Mouse (Mus musculus): ENCODE data around the gene Abca8b. TPM values are rescaled to one million over a fixed set of nuclear protein-coding genes. Genes with fewer than 3 reads are reported as not detected.
"Not testable (repeated sequence)": the region's sequence is repeated elsewhere in the genome, so short reads cannot be mapped to it uniquely, and the experiment has no call there.

The Abca8b gene
- polyA plus RNA-seq (2015; fragmentation: Nextera tagmentation; extraction: Ambion mirVana): 0.45 and 0.54 TPM in 2 replicates

- H3K4me2 ChIP-seq: peak within 1 kb of the TSS; percentile 79
- peak; percentile 91; the same call in 1 of the 2 replicates for ATAC-seq (ENCODE audit: borderline replicate concordance, extremely low read depth, low FRiP score, low TSS enrichment)
- H3K27me3 ChIP-seq: no peaks in the 10 kb centered on the region
- peaks cover 13% of the 10 kb centered on the region for H3K4me1 ChIP-seq
- no peaks in the 10 kb centered on the region for H3K36me3 ChIP-seq
- no peak within 1 kb of the TSS for H3K27ac ChIP-seq
- H3K4me3 ChIP-seq: peak within 1 kb of the TSS; percentile 45
- H3K9me3 ChIP-seq: no peaks in the 10 kb centered on the region
- under 1% methylated on average over 15 of the region's 15 CpGs for WGBS
- peak within 1 kb of the TSS; percentile 11; the same call in 1 of the 2 replicates for H3K9ac ChIP-seq
Observed at GRCm38 (mm10) chr11:109995624-109996023, at the start of gene Abca8b. Gene Abca8b, minus strand, starts transcription at chr11:109995845.

- H3K9ac ChIP-seq: no peak overlapping the region
- no peak overlapping the region for H3K4me3 ChIP-seq
- H3K4me2 ChIP-seq: no peak overlapping the region
- no peaks in the 10 kb centered on the region for H3K9me3 ChIP-seq
- no peaks in the 10 kb centered on the region for H3K27me3 ChIP-seq
- no peaks in the 10 kb centered on the region for H3K36me3 ChIP-seq
- ATAC-seq (ENCODE audit: borderline replicate concordance, extremely low read depth, low FRiP score, low TSS enrichment): no peak
- H3K27ac ChIP-seq: no peak overlapping the region
- 86% methylated on average over 2 of the region's 2 CpGs for WGBS
- H3K4me1 ChIP-seq: no peaks in the 10 kb centered on the region
Observed at GRCm38 (mm10) chr11:110037795-110038194, 42.1 kb upstream of the Abca8b start.

GRCm38 (mm10) chr11:110028913-110029695, 33.5 kb upstream of the Abca8b start:
- Histone ChIP-seq H3K9me3 (no peaks in the 10 kb centered on the region), H3K27me3 (no peaks in the 10 kb centered on the region), H3K9ac (no peak overlapping the region), H3K36me3 (no peaks in the 10 kb centered on the region), H3K4me2 (no peak overlapping the region), H3K4me3 (no peak overlapping the region), H3K4me1 (no peaks in the 10 kb centered on the region), H3K27ac (no peak overlapping the region)
- WGBS: 39% methylated on average over 7 of the region's 7 CpGs
- peak; percentile 46; the same call in 1 of the 2 replicates for ATAC-seq (ENCODE audit: borderline replicate concordance, extremely low read depth, low FRiP score, low TSS enrichment)

GRCm38 (mm10) chr11:110010836-110011546, 15.3 kb upstream of the Abca8b start:
- no peaks in the 10 kb centered on the region for H3K9me3 ChIP-seq
- H3K4me2 ChIP-seq: no peak overlapping the region
- ATAC-seq (ENCODE audit: borderline replicate concordance, extremely low read depth, low FRiP score, low TSS enrichment): no peak
- no peaks in the 10 kb centered on the region for H3K36me3 ChIP-seq
- no peak overlapping the region for H3K9ac ChIP-seq
- 63% methylated on average over 2 of the region's 2 CpGs for WGBS
- no peak overlapping the region for H3K27ac ChIP-seq
- H3K27me3 ChIP-seq: no peaks in the 10 kb centered on the region
- no peak overlapping the region for H3K4me3 ChIP-seq
- H3K4me1 ChIP-seq: no peaks in the 10 kb centered on the region

GRCm38 (mm10) chr11:109995013-109995412, 632 bp downstream of the Abca8b start:
- Histone ChIP-seq H3K27ac (no peak overlapping the region), H3K9me3 (no peaks in the 10 kb centered on the region), H3K4me3 (peak overlapping the region; percentile 45), H3K4me1 (peaks cover 13% of the 10 kb centered on the region), H3K4me2 (peak overlapping the region; percentile 79), H3K9ac (no peak overlapping the region), H3K36me3 (no peaks in the 10 kb centered on the region), H3K27me3 (no peaks in the 10 kb centered on the region)
- 2% methylated on average over 3 of the region's 3 CpGs for WGBS
- ATAC-seq (ENCODE audit: borderline replicate concordance, extremely low read depth, low FRiP score, low TSS enrichment): peak; percentile 50; the same call in 1 of the 2 replicates

- H3K27ac ChIP-seq: no peak overlapping the region
Observed at GRCm38 (mm10) chr11:109994014-109994413, 1.6 kb downstream of the Abca8b start.

GRCm38 (mm10) chr11:109991270-109991669, 4.4 kb downstream of the Abca8b start:
- H3K36me3 ChIP-seq: no peaks in the 10 kb centered on the region
- no peaks in the 10 kb centered on the region for H3K9me3 ChIP-seq
- 72% methylated on average over 3 of the region's 3 CpGs for WGBS
- peaks cover 15% of the 10 kb centered on the region for H3K4me1 ChIP-seq
- no peak overlapping the region for H3K27ac ChIP-seq
- ATAC-seq (ENCODE audit: borderline replicate concordance, extremely low read depth, low FRiP score, low TSS enrichment): no peak
- no peak overlapping the region for H3K4me2 ChIP-seq
- no peak overlapping the region for H3K4me3 ChIP-seq
- no peak overlapping the region for H3K9ac ChIP-seq
- H3K27me3 ChIP-seq: no peaks in the 10 kb centered on the region

More at GRCm38 (mm10) chr11:109994014-109994413, 1.6 kb downstream of the Abca8b start:
- H3K9me3 ChIP-seq: no peaks in the 10 kb centered on the region
- H3K27me3 ChIP-seq: no peaks in the 10 kb centered on the region
- H3K4me2 ChIP-seq: no peak overlapping the region
- no peak overlapping the region for H3K4me3 ChIP-seq
- ATAC-seq (ENCODE audit: borderline replicate concordance, extremely low read depth, low FRiP score, low TSS enrichment): no peak
- WGBS: 33% methylated on average over 6 of the region's 6 CpGs
- no peak overlapping the region for H3K9ac ChIP-seq
- peaks cover 13% of the 10 kb centered on the region for H3K4me1 ChIP-seq
- no peaks in the 10 kb centered on the region for H3K36me3 ChIP-seq

- Histone ChIP-seq H3K36me3 (no peaks in the 10 kb centered on the region), H3K4me1 (peaks cover 11% of the 10 kb centered on the region), H3K4me2 (no peak overlapping the region), H3K27ac (no peak overlapping the region), H3K9ac (no peak overlapping the region), H3K9me3 (no peaks in the 10 kb centered on the region), H3K4me3 (no peak overlapping the region), H3K27me3 (no peaks in the 10 kb centered on the region)
- WGBS: 83% methylated on average over 2 of the region's 2 CpGs
- no peak for ATAC-seq (ENCODE audit: borderline replicate concordance, extremely low read depth, low FRiP score, low TSS enrichment)
Observed at GRCm38 (mm10) chr11:109990256-109990655, 5.4 kb downstream of the Abca8b start.

GRCm38 (mm10) chr11:109988164-109988563, 7.5 kb downstream of the Abca8b start:
- Histone ChIP-seq H3K9ac (no peak overlapping the region), H3K4me3 (no peak overlapping the region), H3K9me3 (no peaks in the 10 kb centered on the region), H3K27me3 (no peaks in the 10 kb centered on the region), H3K27ac (no peak overlapping the region), H3K4me1 (0 out of 2 replicates have a peak, but pooled peaks cover 2% of the 10 kb centered on the region), H3K4me2 (no peak overlapping the region), H3K36me3 (no peaks in the 10 kb centered on the region)
- ATAC-seq (ENCODE audit: borderline replicate concordance, extremely low read depth, low FRiP score, low TSS enrichment): no peak
- 35% methylated on average over 1 of the region's 1 CpGs for WGBS

- H3K27ac ChIP-seq; H3K9me3 ChIP-seq; H3K27me3 ChIP-seq; ATAC-seq (ENCODE audit: borderline replicate concordance, extremely low read depth, low FRiP score, low TSS enrichment); H3K9ac ChIP-seq; H3K4me2 ChIP-seq; H3K4me3 ChIP-seq; H3K4me1 ChIP-seq; H3K36me3 ChIP-seq: not testable (repeated sequence)
- WGBS: 31% methylated on average over 11 of the region's 11 CpGs
Observed at GRCm38 (mm10) chr11:109987460-109988072, 8.1 kb downstream of the Abca8b start.

GRCm38 (mm10) chr11:109981872-109982271, 13.8 kb downstream of the Abca8b start:
- Histone ChIP-seq H3K27ac (no peak overlapping the region), H3K4me1 (no peaks in the 10 kb centered on the region), H3K9me3 (no peaks in the 10 kb centered on the region), H3K9ac (no peak overlapping the region), H3K4me3 (no peak overlapping the region), H3K4me2 (no peak overlapping the region), H3K27me3 (no peaks in the 10 kb centered on the region), H3K36me3 (no peaks in the 10 kb centered on the region)
- WGBS: 83% methylated on average over 2 of the region's 2 CpGs
- no peak for ATAC-seq (ENCODE audit: borderline replicate concordance, extremely low read depth, low FRiP score, low TSS enrichment)

- Histone ChIP-seq H3K4me3 (no peak overlapping the region), H3K4me1 (no peaks in the 10 kb centered on the region), H3K27me3 (no peaks in the 10 kb centered on the region), H3K36me3 (no peaks in the 10 kb centered on the region), H3K27ac (no peak overlapping the region), H3K9ac (no peak overlapping the region), H3K4me2 (no peak overlapping the region), H3K9me3 (no peaks in the 10 kb centered on the region)
- no peak for ATAC-seq (ENCODE audit: borderline replicate concordance, extremely low read depth, low FRiP score, low TSS enrichment)
- 62% methylated on average over 4 of the region's 4 CpGs for WGBS
Observed at GRCm38 (mm10) chr11:109970521-109970920, 25.1 kb downstream of the Abca8b start.
